Mouse (Mus musculus): Measurements from ENCODE around the gene Gtf2ird1. TPM values are rescaled to one million over a fixed set of nuclear protein-coding genes. Genes with fewer than 3 reads are reported as not detected.
A peak's percentile ranks its signal among the peaks of the same experiment; 100 is the strongest.
"Not testable (repeated sequence)": the region's sequence is repeated elsewhere in the genome, so short reads cannot be mapped to it uniquely, and the experiment has no call there.

Gtf2ird1 gene
- total RNA-seq, 2 experiments from 2014 or later, result 23.1 to 29.9 TPM

- no peak for DNase-seq (ENCODE audit: extremely low spot score in 1 of 2, low spot score in 1 of 2)
Observed at GRCm38 (mm10) chr5:134353117-134353516, 103.4 kb downstream of the Gtf2ird1 start.

DNA sequence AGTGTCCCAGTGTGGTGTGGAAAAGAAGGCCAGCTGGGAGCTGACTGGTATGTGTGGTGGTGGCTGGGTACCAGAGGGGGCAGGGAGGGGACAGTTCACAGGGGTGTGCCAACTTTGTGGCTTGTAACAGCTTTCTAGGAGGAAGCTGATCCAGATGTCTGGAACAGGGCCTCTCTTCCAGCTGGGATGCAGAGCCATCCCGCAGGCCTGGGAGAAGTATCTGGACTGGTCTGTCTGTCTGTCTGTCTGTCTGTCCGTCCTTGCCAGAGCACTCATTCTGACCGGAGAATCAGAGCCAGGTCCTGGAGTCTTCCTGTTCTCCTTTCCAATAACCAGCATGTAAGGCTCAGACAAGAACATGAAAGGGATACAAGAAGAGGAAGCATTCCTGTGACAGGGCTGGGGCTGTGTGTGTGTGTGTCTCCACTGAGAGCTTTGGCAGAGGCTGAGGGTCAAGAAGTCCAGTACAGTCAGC, 104.0 kb downstream of the Gtf2ird1 start:
- no peak for DNase-seq (ENCODE audit: extremely low spot score in 1 of 2, low spot score in 1 of 2)

DNA sequence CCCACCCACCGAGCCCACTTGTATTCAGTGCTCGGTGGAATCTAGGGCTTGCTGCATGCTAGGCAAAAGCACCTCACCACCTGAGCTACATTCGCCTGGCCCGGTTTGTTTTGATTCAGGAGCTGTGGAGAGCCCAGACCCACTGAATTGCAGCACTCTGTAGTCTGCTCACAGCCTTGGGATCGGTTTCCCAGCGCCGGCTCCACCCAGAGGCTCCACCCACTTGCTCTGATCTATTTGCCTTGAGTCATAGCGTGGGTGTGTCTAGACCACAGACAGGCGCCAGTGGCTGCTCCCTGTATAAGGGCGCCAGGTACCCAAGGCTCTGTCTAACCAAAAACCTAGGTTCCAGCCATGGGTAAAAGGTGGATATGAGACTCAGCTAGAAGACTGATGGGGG, 105.9 kb downstream of the Gtf2ird1 start:
- DNase-seq (ENCODE audit: extremely low spot score in 1 of 2, low spot score in 1 of 2), result peak in 1 of 2 experiments; percentile 39

GRCm38 (mm10) chr5:134347066-134347465, 109.5 kb downstream of the Gtf2ird1 start:
- DNase-seq (ENCODE audit: extremely low spot score in 1 of 2, low spot score in 1 of 2), result no peak

GRCm38 (mm10) chr5:134345449-134345848, 111.1 kb downstream of the Gtf2ird1 start:
- DNase-seq (ENCODE audit: extremely low spot score in 1 of 2, low spot score in 1 of 2), result peak in 1 of 2 experiments; percentile 46

GRCm38 (mm10) chr5:134344076-134344475, 112.4 kb downstream of the Gtf2ird1 start:
- DNase-seq (ENCODE audit: extremely low spot score in 1 of 2, low spot score in 1 of 2), result no peak

- not testable (repeated sequence) for DNase-seq (ENCODE audit: extremely low spot score in 1 of 2, low spot score in 1 of 2)
Observed at GRCm38 (mm10) chr5:134343530-134343929, 113.0 kb downstream of the Gtf2ird1 start.

- no peak for DNase-seq (ENCODE audit: extremely low spot score in 1 of 2, low spot score in 1 of 2)
Observed at GRCm38 (mm10) chr5:134342503-134343205, 113.9 kb downstream of the Gtf2ird1 start.

GRCm38 (mm10) chr5:134341721-134342120, 114.8 kb downstream of the Gtf2ird1 start:
- DNase-seq (ENCODE audit: extremely low spot score in 1 of 2, low spot score in 1 of 2), result no peak

DNA sequence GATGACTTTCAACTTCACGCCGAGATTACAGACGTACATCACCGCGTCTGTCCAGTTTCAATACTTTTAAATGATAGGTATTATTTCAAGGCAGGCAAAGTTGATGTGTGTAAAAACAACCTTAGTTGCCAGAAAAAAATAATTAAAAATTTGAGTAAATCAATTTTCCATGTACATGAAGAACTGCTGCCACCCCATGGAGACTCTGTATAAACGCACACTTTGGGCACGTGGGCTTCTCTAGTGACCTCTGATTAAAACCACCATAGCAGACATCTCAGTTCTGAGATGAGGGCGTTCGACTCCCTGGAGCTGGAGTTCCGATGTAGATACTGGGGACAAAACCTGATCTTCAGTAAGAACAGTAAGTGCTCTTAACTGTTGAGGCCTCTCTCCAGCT, 115.2 kb downstream of the Gtf2ird1 start:
- DNase-seq (ENCODE audit: extremely low spot score in 1 of 2, low spot score in 1 of 2), result peak in 1 of 2 experiments; percentile 22

GRCm38 (mm10) chr5:134340101-134340522, 116.4 kb downstream of the Gtf2ird1 start:
- DNase-seq (ENCODE audit: extremely low spot score in 1 of 2, low spot score in 1 of 2), result no peak

- not testable (repeated sequence) for DNase-seq (ENCODE audit: extremely low spot score in 1 of 2, low spot score in 1 of 2)
Observed at GRCm38 (mm10) chr5:134337012-134337411, 119.5 kb downstream of the Gtf2ird1 start.

- DNase-seq (ENCODE audit: extremely low spot score in 1 of 2, low spot score in 1 of 2), result no peak
Observed at GRCm38 (mm10) chr5:134332743-134333142, 123.8 kb downstream of the Gtf2ird1 start.

GRCm38 (mm10) chr5:134330082-134330481, 126.4 kb downstream of the Gtf2ird1 start:
- DNase-seq (ENCODE audit: extremely low spot score in 1 of 2, low spot score in 1 of 2), result no peak

DNA sequence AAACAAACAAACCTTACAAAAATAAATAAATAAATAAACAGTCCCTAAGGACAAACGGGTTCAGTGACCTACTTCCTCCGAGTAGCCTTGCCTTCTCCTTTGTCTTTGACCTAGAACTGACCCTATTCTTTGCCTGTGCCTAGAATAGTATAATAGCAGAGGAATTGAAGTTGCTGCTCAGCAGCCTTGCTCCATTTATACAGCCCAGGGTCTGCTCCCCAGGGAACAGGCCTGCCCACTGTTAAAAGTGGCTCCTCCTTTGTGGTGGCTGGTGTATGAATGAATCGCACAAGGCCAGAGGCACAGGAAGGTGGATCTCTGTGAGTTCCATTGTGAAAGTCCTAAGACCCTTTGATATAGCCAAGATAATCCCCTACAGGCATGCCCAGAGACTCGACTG, 127.2 kb downstream of the Gtf2ird1 start:
- DNase-seq (ENCODE audit: extremely low spot score in 1 of 2, low spot score in 1 of 2), result no peak

DNA sequence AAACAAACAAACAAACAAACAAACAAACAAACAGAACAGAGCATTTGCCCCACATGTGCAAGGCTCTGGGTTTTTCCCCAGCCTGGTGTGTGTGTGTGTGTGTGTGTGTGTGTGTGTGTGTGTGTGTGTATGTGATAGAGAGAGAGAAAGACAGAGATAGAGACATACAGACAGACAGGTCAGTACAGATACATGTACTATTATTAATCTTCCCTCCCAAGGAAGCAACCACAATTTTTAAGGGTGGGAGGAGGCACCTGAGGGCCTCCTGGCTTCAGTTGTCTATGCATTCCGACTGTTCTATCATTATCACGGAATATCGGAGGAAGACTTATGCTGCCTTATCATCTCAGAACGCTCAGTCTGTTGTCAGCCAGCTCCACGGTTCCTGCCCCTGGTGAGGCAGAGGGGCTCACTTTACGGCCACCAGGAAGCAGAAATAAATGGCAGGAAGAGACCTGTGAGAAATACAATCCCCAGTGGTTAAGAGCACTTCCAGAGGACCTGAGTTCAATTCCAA, 128.0 kb downstream of the Gtf2ird1 start:
- DNase-seq (ENCODE audit: extremely low spot score in 1 of 2, low spot score in 1 of 2), result no peak

DNA sequence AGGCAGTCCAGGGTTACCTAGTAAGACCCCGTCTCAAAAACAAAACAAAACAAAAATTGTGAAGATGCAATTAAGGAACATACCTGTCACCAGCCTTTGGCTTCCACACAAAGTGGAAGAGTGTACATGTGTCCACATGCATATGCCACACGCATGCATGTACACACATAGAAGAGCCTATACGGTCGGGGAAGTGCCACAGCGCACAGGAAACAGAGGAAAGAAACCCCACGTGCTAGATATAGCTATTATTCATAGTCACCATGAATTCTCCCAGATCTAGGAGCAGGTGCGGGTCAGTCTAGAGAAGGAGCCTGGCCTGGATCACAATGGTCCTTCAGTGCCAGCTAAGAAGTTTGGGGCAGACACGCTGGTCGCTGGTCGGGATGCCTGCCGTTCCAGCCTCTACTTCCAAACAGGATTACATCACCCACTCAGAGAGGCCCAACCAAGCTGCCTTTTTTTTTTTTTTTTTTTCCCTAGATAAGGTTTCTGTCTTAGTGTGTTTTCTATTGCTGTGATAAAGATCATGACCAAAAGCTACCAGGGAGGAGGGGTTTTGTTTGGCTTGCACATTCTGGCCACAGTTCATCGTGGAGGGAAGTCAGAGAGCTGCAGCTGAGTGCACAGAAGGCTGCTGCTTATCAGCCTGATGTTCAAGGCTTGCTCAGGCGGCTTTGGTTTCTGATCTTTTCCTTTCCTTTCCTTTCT, 130.5 kb downstream of the Gtf2ird1 start:
- no peak for DNase-seq (ENCODE audit: extremely low spot score in 1 of 2, low spot score in 1 of 2)

GRCm38 (mm10) chr5:134323869-134324268, 132.6 kb downstream of the Gtf2ird1 start:
- DNase-seq (ENCODE audit: extremely low spot score in 1 of 2, low spot score in 1 of 2), result no peak

DNA sequence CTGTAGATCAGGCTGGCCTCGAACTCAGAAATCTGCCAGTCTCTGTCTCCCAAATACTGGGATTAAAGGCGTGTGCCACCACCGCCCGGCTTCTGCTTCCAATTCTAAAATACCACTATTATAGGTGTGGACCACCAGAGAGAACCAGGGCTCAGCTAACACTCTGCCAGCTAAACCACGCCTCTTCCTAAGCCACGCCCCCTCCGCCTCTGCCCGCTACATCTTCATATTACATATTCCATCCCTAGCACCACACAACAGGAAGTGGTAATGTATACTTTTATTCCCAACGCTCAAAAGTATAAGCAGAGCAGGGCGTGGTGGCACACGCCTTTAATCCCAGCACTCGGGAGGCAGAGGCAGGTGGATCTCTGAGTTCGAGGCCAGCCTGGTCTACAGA, 133.2 kb downstream of the Gtf2ird1 start:
- no peak for DNase-seq (ENCODE audit: extremely low spot score in 1 of 2, low spot score in 1 of 2)

DNA sequence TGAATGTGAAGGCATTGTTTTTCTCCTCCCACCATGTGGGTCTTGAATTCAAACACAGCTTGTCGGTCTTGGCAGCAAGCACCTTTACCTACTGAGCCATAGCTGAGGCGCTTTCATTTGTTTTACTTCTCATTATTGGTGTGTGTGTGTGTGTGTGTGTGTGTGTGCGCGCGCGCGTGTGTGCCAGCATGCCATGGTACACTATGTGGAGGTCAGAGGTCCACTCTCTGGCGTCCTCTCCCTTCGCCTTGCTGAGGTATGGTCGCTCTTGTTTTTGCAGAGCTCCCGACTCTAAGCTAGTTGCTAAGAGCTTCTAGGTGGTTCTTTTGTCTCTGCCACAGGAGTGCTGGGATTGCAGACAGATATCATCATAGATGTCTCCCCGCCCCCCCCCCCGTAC, 134.2 kb downstream of the Gtf2ird1 start:
- no peak for DNase-seq (ENCODE audit: extremely low spot score in 1 of 2, low spot score in 1 of 2)

GRCm38 (mm10) chr5:134321699-134322098, 134.8 kb downstream of the Gtf2ird1 start:
- DNase-seq (ENCODE audit: extremely low spot score in 1 of 2, low spot score in 1 of 2), result no peak

Measured in layer of hippocampus, postnatal 25 days (tissue).